Mouse (Mus musculus): ENCODE measurements at regions not wholly inside any gene's neighbourhood (a gene's known extent, or its start where the extent isn't known, plus 50 kb on each side); places are given as distances from the start of the nearest gene placed in this dataset.

GRCm38 (mm10) chr3:125271215-125271614, 132.7 kb upstream of the Ndst4 start:
- TF ChIP-seq POLR2A (IDR thresholded peaks at IDR 0.05; ENCODE audit: insufficient read length, low read depth) (no peak), REST (IDR thresholded peaks at IDR 0.05; ENCODE audit: insufficient read depth, insufficient read length) (no peak), MYOD1 (IDR thresholded peaks at IDR 0.05; ENCODE audit: control insufficient read depth in 1 of 3, insufficient read length in 2 of 3, low read depth in 2 of 3) (no peak), POLR2AphosphoS2 (IDR thresholded peaks at IDR 0.05; ENCODE audit: insufficient read length, low read depth) (no peak), CEBPB (IDR thresholded peaks at IDR 0.05; ENCODE audit: insufficient read depth, poor library complexity, severe bottlenecking) (no peak), USF1 (IDR thresholded peaks at IDR 0.05; ENCODE audit: low read depth) (no peak)
